In genomic region chr6:128099871-128100270, GRCm38 (mm10) we compare ENCODE assay signal across 10 mouse cellular contexts. TPM values are rescaled to one million over a fixed set of nuclear protein-coding genes. Genes with fewer than 3 reads are reported as not detected.
DNase-seq lines count a peak whose midpoint lies in the region; ATAC-seq and TF ChIP-seq lines count a peak whose summit lies in the region.
"Had no signal": no experiment of that assay in that cellular context is flagged by ENCODE, and none has a peak within 500 bp of the region (broad histone marks: within the 10 kb centered on the region; RNA-seq: fewer than 3 reads in every experiment).

No protein-coding gene starts in this region.

- no peak overlapping the region for H3K27ac ChIP-seq in hindbrain, postnatal 0 days
- no peak overlapping the region for H3K27ac ChIP-seq in hindbrain, embryonic 10.5 days
- H3K27ac ChIP-seq in intestine, embryonic 16.5 days (ENCODE audit: low read length) = peak overlapping the region; percentile 26; the same call in 1 of the 2 replicates
- no peak overlapping the region for H3K27ac ChIP-seq in midbrain, embryonic 11.5 days (ENCODE audit: low read depth, low read length)
- no peak overlapping the region for H3K27ac ChIP-seq in hindbrain, embryonic 16.5 days (ENCODE audit: low read depth, low read length)

- H3K4me3 ChIP-seq in hindbrain, postnatal 0 days (ENCODE audit: low read length) = no peak overlapping the region
- H3K4me3 ChIP-seq in hindbrain, embryonic 10.5 days = no peak overlapping the region
- no peak overlapping the region for H3K4me3 ChIP-seq in intestine, embryonic 16.5 days (ENCODE audit: low read length)
- no peak overlapping the region for H3K4me3 ChIP-seq in midbrain, embryonic 11.5 days (ENCODE audit: low read depth, low read length)
- no peak overlapping the region for H3K4me3 ChIP-seq in hindbrain, embryonic 16.5 days (ENCODE audit: low read length)

- no peaks in the 10 kb centered on the region for H3K36me3 ChIP-seq in hindbrain, postnatal 0 days (ENCODE audit: insufficient read depth, low read length)
- no peaks in the 10 kb centered on the region for H3K36me3 ChIP-seq in hindbrain, embryonic 10.5 days
- no peaks in the 10 kb centered on the region for H3K36me3 ChIP-seq in intestine, embryonic 16.5 days (ENCODE audit: control insufficient read depth, insufficient read depth, low read length)
- H3K36me3 ChIP-seq in midbrain, embryonic 11.5 days (ENCODE audit: control insufficient read depth, insufficient read depth, low read length) = no peaks in the 10 kb centered on the region
- no peaks in the 10 kb centered on the region for H3K36me3 ChIP-seq in hindbrain, embryonic 16.5 days (ENCODE audit: control insufficient read depth, insufficient read depth, low read length)

- DNase-seq in hindbrain, postnatal 0 days (ENCODE audit: low spot score) = no peak
- DNase-seq in hindbrain, embryonic 10.5 days (ENCODE audit: low spot score) = no peak
- peak; percentile 18 for DNase-seq in thymus, postnatal 14 days
- no peak for DNase-seq in thymus, postnatal 0 days (ENCODE audit: low spot score)
- peak; percentile 57 for DNase-seq in thymus, postnatal 4 days
- DNase-seq in midbrain, embryonic 11.5 days (ENCODE audit: low spot score, missing footprints) = no peak
- DNase-seq: adrenal gland, adult 2 months had no signal

- TF ChIP-seq CTCF in hindbrain, postnatal 0 days (IDR thresholded peaks at IDR 0.05; ENCODE audit: low read depth) = peak; percentile 64

- no peak overlapping the region for H3K4me2 ChIP-seq in hindbrain, postnatal 0 days (ENCODE audit: low read depth, low read length)
- H3K4me2 ChIP-seq in intestine, embryonic 16.5 days (ENCODE audit: low read depth, low read length) = no peak overlapping the region
- no peak overlapping the region for H3K4me2 ChIP-seq in midbrain, embryonic 11.5 days
- H3K4me2 ChIP-seq in hindbrain, embryonic 16.5 days (ENCODE audit: low read length) = no peak overlapping the region
- H3K4me2 ChIP-seq: heart, embryonic 11.5 days had no signal

- 0 out of 2 replicates have a peak, but pooled peaks cover 5% of the 10 kb centered on the region for H3K4me1 ChIP-seq in hindbrain, postnatal 0 days (ENCODE audit: insufficient read depth, low read length)
- H3K4me1 ChIP-seq in hindbrain, embryonic 10.5 days (replicated peaks) = peaks cover 43% of the 10 kb centered on the region
- peaks cover 24% of the 10 kb centered on the region for H3K4me1 ChIP-seq in intestine, embryonic 16.5 days (ENCODE audit: control insufficient read depth, insufficient read depth, low read length)
- no peaks in the 10 kb centered on the region for H3K4me1 ChIP-seq in midbrain, embryonic 11.5 days (ENCODE audit: control insufficient read depth, insufficient read depth, low read length)
- H3K4me1 ChIP-seq in hindbrain, embryonic 16.5 days (ENCODE audit: control insufficient read depth, insufficient read depth, low read depth, low read length) = peaks cover 17% of the 10 kb centered on the region

- no peak for ATAC-seq in hindbrain, postnatal 0 days
- no peak for ATAC-seq in intestine, embryonic 16.5 days
- no peak for ATAC-seq in midbrain, embryonic 11.5 days (ENCODE audit: low FRiP score)
- no peak for ATAC-seq in hindbrain, embryonic 16.5 days

- 79% methylated on average over 5 of the region's 5 CpGs for WGBS in hindbrain, postnatal 0 days
- 84% methylated on average over 5 of the region's 5 CpGs for WGBS in hindbrain, embryonic 10.5 days
- 77% methylated on average over 5 of the region's 5 CpGs for WGBS in intestine, embryonic 16.5 days
- 85% methylated on average over 5 of the region's 5 CpGs for WGBS in midbrain, embryonic 11.5 days
- WGBS in hindbrain, embryonic 16.5 days = 80% methylated on average over 5 of the region's 5 CpGs

- H3K9me3 ChIP-seq in hindbrain, postnatal 0 days (ENCODE audit: low read length) = no peaks in the 10 kb centered on the region
- no peaks in the 10 kb centered on the region for H3K9me3 ChIP-seq in hindbrain, embryonic 10.5 days
- H3K9me3 ChIP-seq in intestine, embryonic 16.5 days (ENCODE audit: control insufficient read depth, low read length) = no peaks in the 10 kb centered on the region
- H3K9me3 ChIP-seq in midbrain, embryonic 11.5 days (ENCODE audit: control insufficient read depth, low read length) = no peaks in the 10 kb centered on the region
- no peaks in the 10 kb centered on the region for H3K9me3 ChIP-seq in hindbrain, embryonic 16.5 days (ENCODE audit: control insufficient read depth, low read length)

- no peaks in the 10 kb centered on the region for H3K27me3 ChIP-seq in hindbrain, postnatal 0 days (ENCODE audit: insufficient read depth, low read length)
- no peaks in the 10 kb centered on the region for H3K27me3 ChIP-seq in hindbrain, embryonic 10.5 days (ENCODE audit: insufficient read depth, poor library complexity, severe bottlenecking)
- no peaks in the 10 kb centered on the region for H3K27me3 ChIP-seq in intestine, embryonic 16.5 days (replicated peaks; ENCODE audit: control insufficient read depth, insufficient read depth, low read length)
- no peaks in the 10 kb centered on the region for H3K27me3 ChIP-seq in midbrain, embryonic 11.5 days (ENCODE audit: control insufficient read depth, insufficient read depth, low read length)
- H3K27me3 ChIP-seq in hindbrain, embryonic 16.5 days (replicated peaks; ENCODE audit: control insufficient read depth, insufficient read depth, low read length) = no peaks in the 10 kb centered on the region

- H3K9ac ChIP-seq in hindbrain, postnatal 0 days (replicated peaks; ENCODE audit: low read length) = no peak overlapping the region
- H3K9ac ChIP-seq in intestine, embryonic 16.5 days (ENCODE audit: low read depth, low read length) = no peak overlapping the region
- no peak overlapping the region for H3K9ac ChIP-seq in midbrain, embryonic 11.5 days (ENCODE audit: low read length)
- H3K9ac ChIP-seq in hindbrain, embryonic 16.5 days (ENCODE audit: low read depth, low read length) = no peak overlapping the region

RNA-seq across cellular contexts. Expression of gene Tspan9, which starts 43.5 kb away (rescaled TPM):
- 177 and 266 TPM in 2 replicates for total RNA-seq in hindbrain, postnatal 0 days (2014; rRNA removed)
- 70.1 and 73.8 TPM in 2 replicates for polyA plus RNA-seq in hindbrain, postnatal 0 days (2015; fragmentation: Nextera tagmentation; extraction: Ambion mirVana)
- polyA plus RNA-seq in hindbrain, embryonic 10.5 days (2016; fragmentation: Nextera tagmentation; extraction: Ambion mirVana) = 65.7 and 67.8 TPM in 2 replicates
- polyA plus RNA-seq in thymus, postnatal 0 days (2015; fragmentation: Nextera tagmentation; extraction: Ambion mirVana) = 28.2 and 28.6 TPM in 2 replicates
- 89.1 and 94.1 TPM in 2 replicates for polyA plus RNA-seq in intestine, embryonic 16.5 days (2015; fragmentation: Nextera tagmentation; extraction: Ambion mirVana)
- polyA plus RNA-seq in midbrain, embryonic 11.5 days (2014; fragmentation: Nextera tagmentation; extraction: Ambion mirVana) = 32.7 and 44.1 TPM in 2 replicates
- 62.6 and 66.8 TPM in 2 replicates for polyA plus RNA-seq in hindbrain, embryonic 16.5 days (2015; fragmentation: Nextera tagmentation; extraction: Ambion mirVana)

Comparison
In these comparisons a context has a peak if more than half of its experiments do, and no peak if none do; other contexts are left out.
1. DNase-seq: peak in thymus, postnatal 14 days (single experiment) and thymus, postnatal 4 days (single experiment); none in hindbrain, postnatal 0 days (single experiment), hindbrain, embryonic 10.5 days (single experiment), thymus, postnatal 0 days (single experiment) and midbrain, embryonic 11.5 days (single experiment).